ENCODE assay signal across 8 mouse cellular contexts in genomic region chr11:70645461-70646258, GRCm38 (mm10). TPM values are rescaled to one million over a fixed set of nuclear protein-coding genes. Genes with fewer than 3 reads are reported as not detected.
DNase-seq lines count a peak whose midpoint lies in the region; ATAC-seq and TF ChIP-seq lines count a peak whose summit lies in the region.

No protein-coding gene starts in this region.

- H3ac ChIP-seq in C2C12 (ENCODE audit: control insufficient read depth, insufficient read length, low read depth), result peak overlapping the region; percentile 94

- no peaks in the 10 kb centered on the region for H3K9me3 ChIP-seq in forebrain, postnatal 0 days (ENCODE audit: low read length)
- no peaks in the 10 kb centered on the region for H3K9me3 ChIP-seq in liver, embryonic 11.5 days (ENCODE audit: control insufficient read depth, low read length)

- peak overlapping the region; percentile 92 for H3K4me3 ChIP-seq in C2C12 (ENCODE audit: insufficient read depth, poor library complexity, severe bottlenecking)
- H3K4me3 ChIP-seq in forebrain, postnatal 0 days (ENCODE audit: low read depth, low read length), result peak overlapping the region; percentile 69
- H3K4me3 ChIP-seq in liver, embryonic 11.5 days (ENCODE audit: low read depth, low read length), result peak overlapping the region; percentile 92

- ATAC-seq in cerebellum, adult (ENCODE audit: insufficient number of reproducible peaks, low FRiP score, low TSS enrichment), result no peak
- no peak for ATAC-seq in forebrain, postnatal 0 days
- no peak for ATAC-seq in liver, embryonic 11.5 days (replicated peaks; ENCODE audit: low FRiP score)

- peak; percentile 61 for DNase-seq in cerebellum, adult 11-12 months
- DNase-seq in forebrain, postnatal 0 days, result no peak
- no peak for DNase-seq in liver, embryonic 11.5 days (ENCODE audit: low spot score)
- DNase-seq in left cerebral cortex, postnatal 4 days, result no peak
- no peak for DNase-seq in urinary bladder, postnatal 4 days (ENCODE audit: low spot score in 2 of 2)
- no peak for DNase-seq in layer of hippocampus, adult 9-10 months (ENCODE audit: low spot score)

- no peak for TF ChIP-seq CTCF in C2C12 (IDR thresholded peaks at IDR 0.05; ENCODE audit: control insufficient read depth, insufficient read depth, insufficient read length)
- no peak for TF ChIP-seq CTCF in forebrain, postnatal 0 days (IDR thresholded peaks at IDR 0.05; ENCODE audit: low read depth)

- 85% methylated on average over 12 of the region's 12 CpGs for WGBS in forebrain, postnatal 0 days
- 87% methylated on average over 12 of the region's 12 CpGs for WGBS in liver, embryonic 11.5 days

- peak overlapping the region; percentile 92 for H3K9ac ChIP-seq in forebrain, postnatal 0 days
- H3K9ac ChIP-seq in liver, embryonic 11.5 days (ENCODE audit: low read depth, low read length), result peak overlapping the region; percentile 70

- H3K4me1 ChIP-seq in forebrain, postnatal 0 days (ENCODE audit: insufficient read depth), result peaks cover 18% of the 10 kb centered on the region
- peaks cover 34% of the 10 kb centered on the region for H3K4me1 ChIP-seq in liver, embryonic 11.5 days (replicated peaks; ENCODE audit: control insufficient read depth, insufficient read depth, low read length)

- H3K27ac ChIP-seq in forebrain, postnatal 0 days (ENCODE audit: low read depth, low read length), result 0 out of 2 replicates have a peak overlapping the region, but pooled peaks have one; percentile 94
- peak overlapping the region; percentile 81 for H3K27ac ChIP-seq in liver, embryonic 11.5 days (ENCODE audit: low read depth, low read length)

- peaks cover 58% of the 10 kb centered on the region for H3K79me2 ChIP-seq in C2C12 (ENCODE audit: control insufficient read depth, insufficient read depth)

- intact Hi-C loops in left cerebral cortex, postnatal 4 days (cut with DNase I), result no loop called here

- H3K79me3 ChIP-seq in C2C12 (ENCODE audit: low read depth), result peaks cover 26% of the 10 kb centered on the region

- H3K4me2 ChIP-seq in forebrain, postnatal 0 days (ENCODE audit: low read depth), result peak overlapping the region; percentile 88
- peak overlapping the region; percentile 82 for H3K4me2 ChIP-seq in liver, embryonic 11.5 days

- no peaks in the 10 kb centered on the region for H3K27me3 ChIP-seq in C2C12 (ENCODE audit: control insufficient read depth, insufficient read depth, insufficient read length)
- no peaks in the 10 kb centered on the region for H3K27me3 ChIP-seq in forebrain, postnatal 0 days (ENCODE audit: insufficient read depth, low read length)
- H3K27me3 ChIP-seq in liver, embryonic 11.5 days (replicated peaks; ENCODE audit: control insufficient read depth, insufficient read depth, low read length), result no peaks in the 10 kb centered on the region

- peaks cover 52% of the 10 kb centered on the region for H3K36me3 ChIP-seq in C2C12 (ENCODE audit: control insufficient read depth, insufficient read depth)
- H3K36me3 ChIP-seq in forebrain, postnatal 0 days (ENCODE audit: insufficient read depth), result peaks cover 37% of the 10 kb centered on the region
- peaks cover 33% of the 10 kb centered on the region for H3K36me3 ChIP-seq in liver, embryonic 11.5 days (ENCODE audit: control insufficient read depth, insufficient read depth, low read length)

TF ChIP-seq in C2C12, 6 proteins besides CTCF, POLR2A, EP300 and RAD21:
- TF ChIP-seq MYOD1 (IDR thresholded peaks at IDR 0.05; ENCODE audit: control insufficient read depth, insufficient read length, low read depth) (no peak), CEBPB (IDR thresholded peaks at IDR 0.05; ENCODE audit: low read depth) (no peak), USF1 (IDR thresholded peaks at IDR 0.05; ENCODE audit: low read depth) (no peak), MYOG (IDR thresholded peaks at IDR 0.05; ENCODE audit: control insufficient read depth, extremely low read depth, insufficient read length) (no peak), MAX (IDR thresholded peaks at IDR 0.05) (no peak)

RNA-seq across cellular contexts. Expression of gene Rnf167, which starts 1.4 kb away (rescaled TPM):
- polyA plus RNA-seq in C2C12 (2012; fragmentation: generic; extraction: Trizol), result 9.0 TPM
- 63.2 and 76.4 TPM in 2 replicates for total RNA-seq in forebrain, postnatal 0 days (2014; rRNA removed)
- polyA plus RNA-seq in forebrain, postnatal 0 days (2015; fragmentation: Nextera tagmentation; extraction: Ambion mirVana), result 102 and 109 TPM in 2 replicates
- polyA plus RNA-seq in liver, embryonic 11.5 days (2014; fragmentation: Nextera tagmentation; extraction: Ambion mirVana), result 113 and 114 TPM in 2 replicates
- 10 to 100 TPM; 52.1 to 52.3 TPM for total RNA-seq in left cerebral cortex, postnatal 4 days (2021)

RNA-seq across cellular contexts. Expression of gene Slc25a11, which starts 1.6 kb away (rescaled TPM):
- polyA plus RNA-seq in C2C12 (2012; fragmentation: generic; extraction: Trizol), result 136 TPM
- 133 and 134 TPM in 2 replicates for total RNA-seq in forebrain, postnatal 0 days (2014; rRNA removed)
- 151 and 160 TPM in 2 replicates for polyA plus RNA-seq in forebrain, postnatal 0 days (2015; fragmentation: Nextera tagmentation; extraction: Ambion mirVana)
- 115 and 126 TPM in 2 replicates for polyA plus RNA-seq in liver, embryonic 11.5 days (2014; fragmentation: Nextera tagmentation; extraction: Ambion mirVana)
- 10 to 100 TPM; 88.6 to 92.5 TPM for total RNA-seq in left cerebral cortex, postnatal 4 days (2021)

RNA-seq across cellular contexts. Expression of gene Gp1ba, which starts 6.7 kb away (rescaled TPM):
- 0.13 TPM for polyA plus RNA-seq in C2C12 (2012; fragmentation: generic; extraction: Trizol)
- total RNA-seq in forebrain, postnatal 0 days (2014; rRNA removed), result 0.10 TPM in 1 of 2 replicates, not detected in the other
- 0.08 and 0.18 TPM in 2 replicates for polyA plus RNA-seq in forebrain, postnatal 0 days (2015; fragmentation: Nextera tagmentation; extraction: Ambion mirVana)
- 15.3 and 16.4 TPM in 2 replicates for polyA plus RNA-seq in liver, embryonic 11.5 days (2014; fragmentation: Nextera tagmentation; extraction: Ambion mirVana)
- total RNA-seq in left cerebral cortex, postnatal 4 days (2021), result under 1 TPM in 1 of 2 experiments, not detected in 1; 0.18 TPM

RNA-seq across cellular contexts. Expression of gene Pfn1, which starts 8.8 kb away (rescaled TPM):
- polyA plus RNA-seq in C2C12 (2012; fragmentation: generic; extraction: Trizol), result 4,207 TPM
- total RNA-seq in forebrain, postnatal 0 days (2014; rRNA removed), result 386 and 408 TPM in 2 replicates
- polyA plus RNA-seq in forebrain, postnatal 0 days (2015; fragmentation: Nextera tagmentation; extraction: Ambion mirVana), result 687 and 843 TPM in 2 replicates
- polyA plus RNA-seq in liver, embryonic 11.5 days (2014; fragmentation: Nextera tagmentation; extraction: Ambion mirVana), result 2,285 and 2,367 TPM in 2 replicates
- total RNA-seq in left cerebral cortex, postnatal 4 days (2021), result 100 to 1,000 TPM; 319 to 321 TPM

RNA-seq across cellular contexts. Expression of gene Eno3, which starts 11.3 kb away (rescaled TPM):
- polyA plus RNA-seq in C2C12 (2012; fragmentation: generic; extraction: Trizol), result 1,151 TPM
- total RNA-seq in forebrain, postnatal 0 days (2014; rRNA removed), result 7.4 and 14.6 TPM in 2 replicates
- polyA plus RNA-seq in forebrain, postnatal 0 days (2015; fragmentation: Nextera tagmentation; extraction: Ambion mirVana), result 4.3 and 5.5 TPM in 2 replicates
- polyA plus RNA-seq in liver, embryonic 11.5 days (2014; fragmentation: Nextera tagmentation; extraction: Ambion mirVana), result 19.8 and 20.1 TPM in 2 replicates
- total RNA-seq in left cerebral cortex, postnatal 4 days (2021), result 1 to 10 TPM; 8.1 to 9.3 TPM

Comparison
In these comparisons a context has a peak if more than half of its experiments do, and no peak if none do; other contexts are left out.
1. RNA of gene Rnf167, which starts 1.4 kb away (polyA plus RNA-seq): 113 to 114 TPM in liver, embryonic 11.5 days and 102 to 109 TPM in forebrain, postnatal 0 days; 9.0 TPM in C2C12 (single experiment); every median in the first group is over 10 times any median in the second.
2. RNA of gene Gp1ba, which starts 6.7 kb away (polyA plus RNA-seq): 15.3 to 16.4 TPM in liver, embryonic 11.5 days; 0.13 TPM in C2C12 (single experiment) and 0.08 to 0.18 TPM in forebrain, postnatal 0 days; every median in the first group is over 10 times any median in the second.
3. Peak in every context shown above with its lines, with median percentiles within 50 percentile points of each other: H3K4me3 ChIP-seq.